Mouse (Mus musculus) heart, adult 2 months (tissue): Measurements from ENCODE around the gene Agap1. TPM values are rescaled to one million over a fixed set of nuclear protein-coding genes. Genes with fewer than 3 reads are reported as not detected.

Source experiments
- DNase-seq, 2 experiments: peaks; one replicate each; pipeline ENCODE4 v3.0.0; 2021
- H3K27ac ChIP-seq: fragments of 200-600 bp; 2 replicates; pipeline ENCODE4 v1.8.1; 2022
- H3K27me3 ChIP-seq: fragments of 200-500 bp; 2 replicates; pipeline ENCODE4 v1.6.1; 2012; ENCODE audit warnings: mild to moderate bottlenecking, low read length, inconsistent platforms, mixed read lengths; ENCODE audit not compliant: control insufficient read depth, insufficient read depth
- H3K36me3 ChIP-seq: fragments of 200-500 bp; 2 replicates; pipeline ENCODE4 v1.6.1; 2012; ENCODE audit warnings: low read length, inconsistent platforms; ENCODE audit not compliant: control insufficient read depth, insufficient read depth
- H3K4me1 ChIP-seq: fragments of 200-500 bp; 2 replicates; pipeline ENCODE4 v1.6.1; 2011; ENCODE audit warnings: low read length; ENCODE audit not compliant: control insufficient read depth, insufficient read depth
- H3K4me3 ChIP-seq: fragments of 200-600 bp; 2 replicates; pipeline ENCODE4 v1.8.1; 2022
- H3K79me2 ChIP-seq: fragments of 200-500 bp; replicated peaks from 2 replicates; pipeline ENCODE4 v1.6.1; 2012; ENCODE audit warnings: mild to moderate bottlenecking, inconsistent platforms, low read length, moderate library complexity, mixed read lengths; ENCODE audit not compliant: control insufficient read depth, insufficient read depth
- H3K9ac ChIP-seq: fragments of 200-500 bp; 2 replicates; pipeline ENCODE4 v1.6.1; 2012; ENCODE audit warnings: low read depth, mild to moderate bottlenecking, control low read depth, inconsistent platforms, low read length, mixed read lengths
- CTCF ChIP-seq: fragments of 200-600 bp; IDR thresholded peaks from 2 replicates; pipeline ENCODE4 v1.8.1; 2022; ENCODE audit warnings: antibody characterized with exemption, mild to moderate bottlenecking, moderate library complexity
- EP300 ChIP-seq: fragments of 200-500 bp; IDR thresholded peaks from 2 replicates; pipeline ENCODE4 v1.6.1; 2011; ENCODE audit warnings: low read depth, low read length, control low read depth; ENCODE audit not compliant: insufficient read depth
- POLR2A ChIP-seq: fragments of 200-500 bp; IDR thresholded peaks from 2 replicates; pipeline ENCODE4 v1.6.1; 2011; ENCODE audit warnings: mild to moderate bottlenecking, low read depth, low read length, control low read depth; ENCODE audit not compliant: insufficient read depth
- WGBS: fragments of 180-500 bp; shearing (Covaris S2); methylation state at CpG from one replicate; pipeline ENCODE4 v1.1.7; 2018; 5-methylcytosine and 5-hydroxymethylcytosine counted together
- intact Hi-C: fragments of 180-260 bp; cut with DNase I; formaldehyde crosslinking; loops from one replicate; pipeline ENCODE4 v1.15.1; 2025
- polyA plus RNA-seq: library from polyadenylated mRNA; depleted of rRNA; stranded (reverse); fragments of >200 nt; gene quantifications from 2 replicates; pipeline ENCODE4 v1.2.3, GENCODE M21; 2012
- total RNA-seq, 2 experiments: library from RNA; stranded (reverse); gene quantifications; 2 replicates each; pipeline ENCODE4 v1.2.3; 2021

The Agap1 gene
- total and polyA plus RNA-seq, 3 experiments, result 11.4 to 62.1 (median 59.0) TPM

GRCm38 (mm10) chr1:89619963-89620362 is 165.4 kb downstream of the Agap1 start:
- H3K4me3 ChIP-seq, result no peak overlapping the region
- TF ChIP-seq EP300 (peak; percentile 60; the same call in 1 of the 2 replicates), POLR2A (no peak)
- no peaks in the 10 kb centered on the region for H3K79me2 ChIP-seq
- peak; percentile 55 to 66 for DNase-seq
- WGBS, result 43% methylated on average over 2 of the region's 2 CpGs
- no peak overlapping the region for H3K9ac ChIP-seq
- peak overlapping the region; percentile 74 for H3K27ac ChIP-seq
- intact Hi-C loops, result loop anchor here (10.0 kb wide), 1 partner anchor 875 kb away; no protein-coding TSS in a partner anchor
- H3K36me3 ChIP-seq, result peaks cover 3% of the 10 kb centered on the region; the same call in 1 of the 2 replicates
- H3K27me3 ChIP-seq, result no peaks in the 10 kb centered on the region
- H3K4me1 ChIP-seq, result peaks cover 47% of the 10 kb centered on the region

- TF ChIP-seq EP300 (no peak), CTCF (no peak), POLR2A (no peak)
- H3K4me1 ChIP-seq, result peaks cover 47% of the 10 kb centered on the region
These were observed 166.6 kb downstream of the Agap1 start for GRCm38 (mm10) chr1:89621014-89621791.

GRCm38 (mm10) chr1:89621952-89622351 is 167.3 kb downstream of the Agap1 start:
- DNase-seq, result peak; percentile 74 to 83
- H3K36me3 ChIP-seq, result peaks cover 3% of the 10 kb centered on the region; the same call in 1 of the 2 replicates
- H3K4me1 ChIP-seq, result peaks cover 43% of the 10 kb centered on the region
- 46% methylated on average over 8 of the region's 8 CpGs for WGBS
- H3K79me2 ChIP-seq, result no peaks in the 10 kb centered on the region
- no peak for TF ChIP-seq CTCF
- peak overlapping the region; percentile 80 for H3K27ac ChIP-seq
- H3K9ac ChIP-seq, result no peak overlapping the region
- intact Hi-C loops, result loop anchor here (10.0 kb wide), 1 partner anchor 877 kb away; no protein-coding TSS in a partner anchor
- no peaks in the 10 kb centered on the region for H3K27me3 ChIP-seq
- H3K4me3 ChIP-seq, result no peak overlapping the region

More at GRCm38 (mm10) chr1:89621014-89621791, 166.6 kb downstream of the Agap1 start:
- peaks cover 3% of the 10 kb centered on the region; the same call in 1 of the 2 replicates for H3K36me3 ChIP-seq
- intact Hi-C loops, result loop anchor here (10.0 kb wide), 1 partner anchor 876 kb away; no protein-coding TSS in a partner anchor
- DNase-seq, result no peak
- no peaks in the 10 kb centered on the region for H3K79me2 ChIP-seq
- H3K4me3 ChIP-seq, result no peak overlapping the region
- no peak overlapping the region for H3K9ac ChIP-seq
- peak overlapping the region; percentile 80 for H3K27ac ChIP-seq
- WGBS, result 59% methylated on average over 8 of the region's 8 CpGs
- no peaks in the 10 kb centered on the region for H3K27me3 ChIP-seq

DNA sequence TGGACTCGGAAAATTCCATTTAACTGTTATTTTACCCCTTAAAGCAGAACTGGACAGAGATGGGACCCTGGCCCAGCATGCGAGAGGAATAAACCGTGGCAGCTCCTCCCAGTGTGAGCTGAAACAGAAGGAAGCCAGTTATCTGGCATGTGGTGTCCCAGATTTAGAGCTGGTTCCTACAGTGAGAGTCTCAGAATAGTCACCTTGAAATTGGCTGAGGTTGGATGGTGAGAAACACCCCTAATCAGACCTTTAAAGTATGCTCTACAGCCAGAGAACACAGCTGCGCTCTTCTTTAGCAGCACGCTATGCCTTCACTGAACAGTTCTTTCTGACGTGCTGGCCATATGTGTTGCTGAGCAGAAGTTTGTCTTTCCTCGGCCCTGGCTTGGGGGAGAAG is 168.2 kb downstream of the Agap1 start:
- Histone ChIP-seq H3K36me3 (peaks cover 2% of the 10 kb centered on the region; the same call in 1 of the 2 replicates), H3K27ac (peak overlapping the region; percentile 80), H3K4me1 (peaks cover 34% of the 10 kb centered on the region), H3K27me3 (no peaks in the 10 kb centered on the region), H3K79me2 (no peaks in the 10 kb centered on the region), H3K4me3 (no peak overlapping the region), H3K9ac (no peak overlapping the region)
- intact Hi-C loops, result loop anchor here (10.0 kb wide), 1 partner anchor 878 kb away; no protein-coding TSS in a partner anchor
- DNase-seq, result peak in 1 of 2 experiments; percentile 46
- TF ChIP-seq CTCF, result no peak
- TF ChIP-seq POLR2A, result 0 out of 2 replicates have a peak, but pooled peaks have one; percentile 11
- 0 out of 2 replicates have a peak, but pooled peaks have one; percentile 8 for TF ChIP-seq EP300
- WGBS, result 36% methylated on average over 7 of the region's 7 CpGs

DNA sequence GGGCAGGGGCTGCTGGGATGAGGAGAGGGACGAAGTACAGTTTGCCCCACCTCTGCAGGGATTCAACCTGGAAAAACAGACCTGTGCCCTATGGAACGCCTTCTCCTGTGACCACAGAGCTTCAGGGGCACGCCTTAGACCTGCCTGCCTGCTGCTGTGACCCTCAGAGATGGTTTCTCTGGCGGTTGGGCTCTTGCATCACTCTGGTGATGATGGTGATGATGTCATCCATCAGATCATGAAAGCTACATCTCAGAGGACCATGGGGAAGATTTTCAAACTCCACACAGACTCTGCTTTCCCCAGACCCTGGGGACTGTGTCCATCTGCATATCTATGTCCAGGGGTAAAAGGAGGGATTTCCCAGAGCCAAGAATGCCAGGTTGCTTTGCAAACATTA is 170.7 kb downstream of the Agap1 start:
- Histone ChIP-seq H3K27me3 (no peaks in the 10 kb centered on the region), H3K4me1 (peaks cover 18% of the 10 kb centered on the region), H3K79me2 (no peaks in the 10 kb centered on the region), H3K9ac (no peak overlapping the region), H3K36me3 (no peaks in the 10 kb centered on the region), H3K4me3 (no peak overlapping the region), H3K27ac (no peak overlapping the region)
- intact Hi-C loops, result loop anchor here (10.0 kb wide), 1 partner anchor 881 kb away; no protein-coding TSS in a partner anchor
- TF ChIP-seq POLR2A (no peak), CTCF (no peak), EP300 (no peak)
- WGBS, result 94% methylated on average over 4 of the region's 4 CpGs
- no peak for DNase-seq

- TF ChIP-seq EP300 (no peak), POLR2A (no peak), CTCF (0 out of 2 replicates have a peak, but pooled peaks have one; percentile 12)
- no peak overlapping the region for H3K9ac ChIP-seq
- H3K4me1 ChIP-seq, result peaks cover 13% of the 10 kb centered on the region
- no peak overlapping the region for H3K4me3 ChIP-seq
- no peaks in the 10 kb centered on the region for H3K36me3 ChIP-seq
- 94% methylated on average over 7 of the region's 7 CpGs for WGBS
- intact Hi-C loops, result loop anchor here (2.0 to 10.0 kb wide), 2 partner anchors 19 to 881 kb away; no protein-coding TSS in a partner anchor
- H3K27me3 ChIP-seq, result no peaks in the 10 kb centered on the region
- no peak for DNase-seq
- no peak overlapping the region for H3K27ac ChIP-seq
- no peaks in the 10 kb centered on the region for H3K79me2 ChIP-seq
These were observed 171.4 kb downstream of the Agap1 start for GRCm38 (mm10) chr1:89625967-89626366.
